Mouse (Mus musculus): ENCODE results near the gene Auts2. TPM values are rescaled to one million over a fixed set of nuclear protein-coding genes. Genes with fewer than 3 reads are reported as not detected.
A peak's percentile ranks its signal among the peaks of the same experiment; 100 is the strongest.

Gene Auts2
- total RNA-seq, 2 experiments from 2014 or later, result 24.7 to 47.4 TPM

- DNase-seq, result no peak
Observed at GRCm38 (mm10) chr5:131431896-131432295, 1111.2 kb downstream of the Auts2 start.

- peak; percentile 72 for DNase-seq
Observed at GRCm38 (mm10) chr5:131430109-131430508, 1113.0 kb downstream of the Auts2 start.

GRCm38 (mm10) chr5:131429563-131429962 is 1113.6 kb downstream of the Auts2 start:
- no peak for DNase-seq

DNA sequence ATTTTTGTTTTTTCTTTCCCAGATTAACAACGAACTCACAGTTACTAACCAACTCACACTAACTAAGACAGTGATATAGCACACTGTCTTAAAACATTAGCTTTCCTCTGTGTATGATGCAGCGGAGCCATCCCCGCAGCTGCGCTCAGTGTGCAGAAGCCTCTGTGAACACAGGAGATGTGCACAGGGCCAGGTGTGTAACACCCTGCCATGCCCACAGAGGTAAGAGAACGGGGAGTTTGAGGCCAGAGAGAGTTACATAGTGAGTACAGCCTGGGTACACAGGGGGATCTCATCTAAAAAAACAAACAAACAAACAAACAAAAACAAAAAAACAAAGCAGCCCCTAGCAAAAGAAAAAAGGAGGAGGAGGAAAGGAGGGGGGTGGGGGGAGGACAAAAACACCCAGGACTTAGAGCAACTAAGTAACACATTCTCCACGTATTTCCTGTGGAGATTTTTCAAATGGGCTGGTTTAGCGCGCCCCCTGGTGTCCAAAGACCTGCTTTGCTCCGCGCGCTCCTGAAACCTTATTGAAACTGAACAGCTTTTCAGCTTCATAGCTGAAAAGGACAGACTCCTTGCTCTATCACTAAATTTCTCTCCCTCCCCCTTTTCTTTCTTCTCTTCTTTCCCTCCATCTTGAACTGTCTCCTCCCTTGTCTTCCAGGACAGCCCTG is 1115.3 kb downstream of the Auts2 start:
- DNase-seq, result peak; percentile 86

DNA sequence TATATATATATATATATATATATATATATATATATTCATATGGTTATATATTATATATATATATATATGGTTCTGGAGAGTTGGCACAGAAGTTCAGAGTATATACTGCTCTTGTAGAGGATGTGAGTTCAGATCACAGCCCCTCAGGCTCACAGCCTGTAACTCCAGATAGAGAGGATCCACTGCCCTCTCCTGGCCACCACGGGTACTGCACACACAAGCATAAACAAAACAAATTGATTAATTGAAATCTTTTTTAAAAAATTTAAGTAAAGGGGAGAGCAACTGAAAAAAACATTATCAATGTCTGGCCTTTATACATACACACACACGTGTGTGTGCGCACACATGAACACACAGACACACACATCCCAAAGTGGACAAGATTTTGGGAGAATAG is 1120.4 kb downstream of the Auts2 start:
- DNase-seq, result no peak

- peak; percentile 53 for DNase-seq
Observed at GRCm38 (mm10) chr5:131420406-131420805, 1122.7 kb downstream of the Auts2 start.

GRCm38 (mm10) chr5:131415902-131416545 is 1127.1 kb downstream of the Auts2 start:
- DNase-seq, result no peak

DNA sequence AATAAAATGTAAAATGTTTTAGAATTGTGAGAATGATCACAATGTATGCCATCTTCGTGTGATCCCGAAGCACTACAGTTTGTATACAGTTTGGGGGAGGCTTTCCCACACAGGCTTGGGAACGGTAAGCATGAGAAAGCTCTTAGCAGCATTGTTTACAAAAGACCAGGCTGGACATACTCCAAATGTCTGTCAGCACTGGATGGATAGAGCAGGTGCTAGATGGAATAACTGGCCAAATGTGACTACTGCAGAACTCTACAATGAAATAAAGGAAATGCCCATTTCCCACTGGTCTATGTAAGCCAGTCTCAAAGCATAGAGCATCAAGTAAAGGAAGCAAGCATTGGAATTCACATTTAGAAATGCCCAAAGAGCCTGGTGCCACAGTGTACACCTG is 1144.9 kb downstream of the Auts2 start:
- DNase-seq, result no peak

DNA sequence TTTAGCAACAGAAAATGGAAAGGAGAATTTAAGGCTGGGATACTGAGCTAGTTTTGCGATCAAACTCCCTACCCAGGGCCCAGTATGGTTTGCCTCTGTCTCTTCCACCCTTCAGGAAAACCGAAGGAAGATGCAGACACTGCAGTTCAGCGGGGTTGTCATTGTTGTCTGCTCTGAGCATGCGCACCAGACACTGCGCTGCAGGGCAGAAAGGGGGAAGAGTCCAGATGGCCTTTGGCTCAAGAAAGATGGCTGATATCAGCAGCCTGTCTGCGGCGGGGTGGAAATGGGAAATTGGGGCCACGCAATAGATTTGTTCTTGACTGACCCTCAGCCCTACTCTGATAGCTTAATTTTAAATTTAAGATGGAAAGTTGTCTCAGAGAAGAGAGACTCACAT is 1147.4 kb downstream of the Auts2 start:
- DNase-seq, result no peak
